Mouse (Mus musculus): ENCODE data around the gene Exosc7. TPM values are rescaled to one million over a fixed set of nuclear protein-coding genes. Genes with fewer than 3 reads are reported as not detected.

Exosc7 gene
- 63.6 and 67.5 TPM in 2 replicates for polyA plus RNA-seq (2015; fragmentation: Nextera tagmentation; extraction: Ambion mirVana)

DNA sequence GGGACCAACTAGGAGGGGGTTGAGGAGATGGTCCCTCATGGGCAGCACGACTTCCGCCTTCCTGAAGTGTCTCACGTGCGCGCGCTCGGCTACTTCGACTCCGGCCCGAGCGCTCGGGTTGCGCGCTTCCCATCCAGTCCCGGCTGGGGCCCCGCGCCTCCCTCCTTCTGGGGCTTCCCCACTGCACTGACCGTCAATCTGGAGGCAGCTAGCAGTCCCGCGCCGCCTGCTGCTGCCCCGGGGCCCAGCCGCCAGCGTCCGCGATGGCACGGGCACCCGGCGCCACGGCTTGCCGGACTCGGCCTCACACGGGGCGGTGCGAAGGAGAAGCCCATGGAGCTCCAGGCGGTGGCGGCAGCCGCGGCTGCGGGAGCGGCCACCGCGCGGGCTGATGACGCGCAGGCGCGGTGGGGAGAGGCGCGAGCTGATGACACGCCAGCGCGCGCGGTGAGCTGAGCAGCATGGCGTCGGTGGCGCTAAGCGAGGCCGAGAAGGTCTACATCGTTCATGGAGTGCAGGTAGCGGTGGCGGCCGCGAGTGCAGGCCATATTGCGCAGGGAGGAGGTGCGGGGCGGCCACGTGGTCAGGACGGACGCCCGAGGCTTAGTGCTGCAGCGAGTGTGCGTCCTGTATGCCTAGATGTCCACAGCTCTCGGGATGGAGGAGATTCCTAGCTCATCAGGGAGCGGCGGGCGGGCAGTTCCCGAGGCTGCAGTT, at the start of gene Exosc7, which contains the start of gene Zdhhc3:
Gene Exosc7 (plus strand): TSS at position 411 of the 717 bp plus-strand sequence.
Gene Zdhhc3 (minus strand): TSS at position 401 of the 717 bp plus-strand sequence.
- WGBS (ENCODE audit: insufficient replicate concordance) = under 1% methylated on average over 79 of the region's 79 CpGs
- peak; percentile 95 for ATAC-seq (ENCODE audit: low read depth)
- peaks cover 26% of the 10 kb centered on the region for H3K4me1 ChIP-seq (ENCODE audit: control insufficient read depth, low read depth, low read length)

DNA sequence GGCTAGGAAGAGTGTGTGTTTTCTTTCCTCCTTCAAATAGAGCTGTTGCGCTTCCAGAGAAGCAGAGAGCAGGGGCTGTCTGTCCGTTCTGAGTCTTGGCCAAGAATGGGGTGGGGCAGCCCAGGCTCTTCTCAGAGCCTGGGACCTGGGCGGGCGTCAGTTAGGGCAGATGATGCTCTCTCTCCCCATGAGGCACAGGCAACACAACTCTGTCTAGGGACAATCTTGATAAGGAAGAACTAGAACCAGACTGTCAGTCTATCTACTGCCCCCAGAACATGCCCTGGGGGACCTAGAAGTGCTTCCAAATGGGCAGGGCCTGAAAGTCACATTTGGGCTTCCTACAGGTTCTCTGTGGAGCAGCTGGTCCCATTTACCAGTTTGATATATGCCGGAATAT, 33.9 kb upstream of the Exosc7 start:
- Histone ChIP-seq H3K27me3 (ENCODE audit: control insufficient read depth, insufficient read depth, low read depth, low read length) (no peaks in the 10 kb centered on the region), H3K9ac (ENCODE audit: low read depth, low read length) (no peak overlapping the region), H3K27ac (ENCODE audit: low read length) (no peak overlapping the region), H3K4me2 (ENCODE audit: low read depth, low read length) (no peak overlapping the region), H3K4me1 (ENCODE audit: control insufficient read depth, low read depth, low read length) (no peaks in the 10 kb centered on the region; the same call in 1 of the 2 replicates), H3K36me3 (ENCODE audit: control insufficient read depth, insufficient read depth) (peaks cover 21% of the 10 kb centered on the region), H3K9me3 (replicated peaks; ENCODE audit: control insufficient read depth, low read length) (no peaks in the 10 kb centered on the region), H3K4me3 (ENCODE audit: low read depth, low read length) (no peak overlapping the region)
- 48% methylated on average over 5 of the region's 5 CpGs for WGBS (ENCODE audit: insufficient replicate concordance)
- peak; percentile 59 for ATAC-seq (ENCODE audit: low read depth)

More for the DNA sequence above, at the start of gene Exosc7, which contains the start of gene Zdhhc3:
- Histone ChIP-seq H3K27ac (ENCODE audit: low read length) (peak within 1 kb of the TSS; percentile 88), H3K9ac (ENCODE audit: low read depth, low read length) (peak within 1 kb of the TSS; percentile 89), H3K27me3 (ENCODE audit: control insufficient read depth, insufficient read depth, low read depth, low read length) (no peaks in the 10 kb centered on the region), H3K36me3 (ENCODE audit: control insufficient read depth, insufficient read depth) (no peaks in the 10 kb centered on the region), H3K9me3 (replicated peaks; ENCODE audit: control insufficient read depth, low read length) (no peaks in the 10 kb centered on the region), H3K4me3 (ENCODE audit: low read depth, low read length) (peak within 1 kb of the TSS; percentile 91), H3K4me2 (ENCODE audit: low read depth, low read length) (peak within 1 kb of the TSS; percentile 88)

DNA sequence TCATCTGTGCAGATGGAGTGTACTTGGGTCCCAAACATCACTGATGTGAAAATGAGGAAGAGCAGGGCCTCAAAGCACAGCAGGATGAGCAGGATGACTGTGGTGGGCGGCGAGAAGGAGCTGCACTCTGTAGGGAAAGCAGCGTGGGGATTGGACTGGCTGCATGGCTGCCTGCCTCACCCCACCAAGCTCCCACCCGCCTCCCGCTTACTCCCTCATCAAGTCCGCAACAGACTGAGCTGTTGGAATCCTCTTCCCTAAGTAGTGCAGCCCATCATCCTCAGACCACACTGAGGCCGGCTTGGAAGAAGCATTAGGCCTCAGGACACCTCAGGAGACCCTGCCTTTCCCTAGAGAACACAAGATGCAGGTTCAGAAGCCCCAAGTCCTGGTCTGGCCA, 32.7 kb upstream of the Exosc7 start:
- H3K9ac ChIP-seq (ENCODE audit: low read depth, low read length) = no peak overlapping the region
- no peaks in the 10 kb centered on the region for H3K9me3 ChIP-seq (replicated peaks; ENCODE audit: control insufficient read depth, low read length)

DNA sequence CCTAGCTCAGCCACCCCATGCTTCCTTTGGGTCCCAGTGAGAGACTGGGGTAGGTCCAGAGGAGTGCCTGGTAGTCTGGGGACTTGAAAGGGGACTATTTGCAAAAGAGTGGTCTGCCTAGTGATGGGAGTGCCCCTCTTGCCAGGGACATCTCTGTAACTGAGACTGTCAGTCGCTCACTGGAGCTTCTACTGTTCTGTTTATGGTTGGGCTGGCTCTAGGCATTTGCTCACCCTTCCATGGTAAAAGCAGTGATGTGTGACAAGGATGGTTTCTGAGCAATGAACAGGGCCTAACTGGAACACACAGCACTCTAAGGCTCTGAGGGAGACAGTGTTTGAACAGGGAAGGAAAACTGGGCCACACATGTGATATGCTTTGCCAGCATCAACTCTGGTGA, 32.2 kb upstream of the Exosc7 start:
- Histone ChIP-seq H3K4me1 (ENCODE audit: control insufficient read depth, low read depth, low read length) (no peaks in the 10 kb centered on the region; the same call in 1 of the 2 replicates), H3K9ac (ENCODE audit: low read depth, low read length) (no peak overlapping the region), H3K9me3 (replicated peaks; ENCODE audit: control insufficient read depth, low read length) (no peaks in the 10 kb centered on the region), H3K4me3 (ENCODE audit: low read depth, low read length) (no peak overlapping the region), H3K27ac (ENCODE audit: low read length) (no peak overlapping the region), H3K27me3 (ENCODE audit: control insufficient read depth, insufficient read depth, low read depth, low read length) (no peaks in the 10 kb centered on the region), H3K4me2 (ENCODE audit: low read depth, low read length) (no peak overlapping the region), H3K36me3 (ENCODE audit: control insufficient read depth, insufficient read depth) (peaks cover 21% of the 10 kb centered on the region)
- WGBS (ENCODE audit: insufficient replicate concordance) = 81% methylated on average over 1 of the region's 1 CpGs
- ATAC-seq (ENCODE audit: low read depth) = no peak

More for the DNA sequence above, 32.7 kb upstream of the Exosc7 start:
- no peaks in the 10 kb centered on the region for H3K27me3 ChIP-seq (ENCODE audit: control insufficient read depth, insufficient read depth, low read depth, low read length)
- WGBS (ENCODE audit: insufficient replicate concordance) = 82% methylated on average over 7 of the region's 7 CpGs
- H3K4me3 ChIP-seq (ENCODE audit: low read depth, low read length) = no peak overlapping the region
- H3K4me2 ChIP-seq (ENCODE audit: low read depth, low read length) = no peak overlapping the region
- ATAC-seq (ENCODE audit: low read depth) = no peak
- no peak overlapping the region for H3K27ac ChIP-seq (ENCODE audit: low read length)
- peaks cover 21% of the 10 kb centered on the region for H3K36me3 ChIP-seq (ENCODE audit: control insufficient read depth, insufficient read depth)
- H3K4me1 ChIP-seq (ENCODE audit: control insufficient read depth, low read depth, low read length) = no peaks in the 10 kb centered on the region; the same call in 1 of the 2 replicates

DNA sequence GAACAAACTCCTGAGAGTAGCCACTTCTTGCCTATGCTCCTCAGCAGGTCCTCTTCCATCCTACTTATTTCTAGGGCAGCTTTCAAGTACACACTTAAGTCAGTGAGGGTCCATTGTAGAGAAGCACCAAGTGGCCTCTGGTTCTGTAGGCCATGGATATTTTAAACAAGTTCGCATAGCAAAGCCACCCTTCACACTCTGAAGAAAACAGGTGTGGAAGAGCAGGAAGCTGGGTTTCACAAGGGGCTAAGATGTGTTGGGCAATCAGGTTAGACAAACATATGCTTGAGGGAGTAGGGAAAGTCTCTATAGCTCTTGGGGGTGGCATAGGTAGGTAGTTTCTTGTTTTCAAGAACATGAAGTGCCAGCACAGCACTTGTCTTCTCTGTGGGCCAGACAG, 27.6 kb upstream of the Exosc7 start:
- 59% methylated on average over 1 of the region's 1 CpGs for WGBS (ENCODE audit: insufficient replicate concordance)
- H3K36me3 ChIP-seq (ENCODE audit: control insufficient read depth, insufficient read depth) = peaks cover 17% of the 10 kb centered on the region
- H3K9ac ChIP-seq (ENCODE audit: low read depth, low read length) = no peak overlapping the region
- H3K9me3 ChIP-seq (replicated peaks; ENCODE audit: control insufficient read depth, low read length) = no peaks in the 10 kb centered on the region
- H3K27me3 ChIP-seq (ENCODE audit: control insufficient read depth, insufficient read depth, low read depth, low read length) = no peaks in the 10 kb centered on the region
- no peak overlapping the region for H3K4me3 ChIP-seq (ENCODE audit: low read depth, low read length)
- ATAC-seq (ENCODE audit: low read depth) = no peak
- no peaks in the 10 kb centered on the region for H3K4me1 ChIP-seq (ENCODE audit: control insufficient read depth, low read depth, low read length)
- H3K27ac ChIP-seq (ENCODE audit: low read length) = no peak overlapping the region
- H3K4me2 ChIP-seq (ENCODE audit: low read depth, low read length) = no peak overlapping the region

DNA sequence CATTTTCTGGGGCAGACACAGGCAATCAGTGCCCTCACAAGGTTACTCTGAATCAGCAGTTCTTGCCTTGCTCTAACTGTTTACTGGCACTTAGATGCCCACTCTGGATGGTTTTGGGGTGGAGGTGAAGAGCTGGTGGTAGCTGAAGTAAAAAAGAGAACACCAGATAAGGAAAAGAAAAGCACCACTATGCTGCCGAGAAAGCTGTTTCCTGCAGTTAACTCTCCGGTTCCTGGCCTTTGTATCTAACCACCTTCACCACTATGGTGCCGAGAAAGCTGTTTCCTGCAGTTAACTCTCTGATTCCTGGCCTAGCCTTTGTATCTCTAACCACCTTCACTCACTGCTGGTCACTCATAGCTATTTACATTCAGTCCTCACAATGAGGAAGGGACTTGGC, 25.5 kb upstream of the Exosc7 start:
- Histone ChIP-seq H3K4me2 (ENCODE audit: low read depth, low read length) (no peak overlapping the region), H3K9ac (ENCODE audit: low read depth, low read length) (no peak overlapping the region), H3K9me3 (replicated peaks; ENCODE audit: control insufficient read depth, low read length) (no peaks in the 10 kb centered on the region), H3K27ac (ENCODE audit: low read length) (no peak overlapping the region), H3K27me3 (ENCODE audit: control insufficient read depth, insufficient read depth, low read depth, low read length) (no peaks in the 10 kb centered on the region), H3K36me3 (ENCODE audit: control insufficient read depth, insufficient read depth) (peaks cover 12% of the 10 kb centered on the region), H3K4me3 (ENCODE audit: low read depth, low read length) (no peak overlapping the region), H3K4me1 (ENCODE audit: control insufficient read depth, low read depth, low read length) (no peaks in the 10 kb centered on the region)
- WGBS (ENCODE audit: insufficient replicate concordance) = 22% methylated on average over 3 of the region's 3 CpGs
- ATAC-seq (ENCODE audit: low read depth) = no peak

DNA sequence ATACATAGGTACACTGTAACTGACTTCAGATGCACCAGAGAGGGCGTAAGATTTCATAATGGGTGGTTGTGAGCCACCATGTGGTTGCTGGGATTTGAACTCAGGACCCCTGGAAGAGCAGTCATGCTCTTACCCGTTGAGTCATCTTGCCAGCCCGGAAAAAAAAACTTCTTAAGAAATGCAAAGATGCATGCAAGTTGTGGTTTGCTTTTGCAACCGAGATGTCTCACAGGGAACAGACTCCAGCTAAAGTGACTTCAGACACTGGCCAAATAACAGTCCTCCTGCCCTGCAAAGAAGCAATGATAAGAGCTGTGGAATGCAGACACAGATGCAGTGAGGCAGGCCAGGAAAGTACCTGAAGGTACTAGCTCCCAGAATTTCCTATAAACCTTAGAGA, 22.2 kb upstream of the Exosc7 start:
- Histone ChIP-seq H3K4me2 (ENCODE audit: low read depth, low read length) (no peak overlapping the region), H3K27me3 (ENCODE audit: control insufficient read depth, insufficient read depth, low read depth, low read length) (no peaks in the 10 kb centered on the region), H3K9ac (ENCODE audit: low read depth, low read length) (no peak overlapping the region), H3K27ac (ENCODE audit: low read length) (no peak overlapping the region), H3K4me1 (ENCODE audit: control insufficient read depth, low read depth, low read length) (no peaks in the 10 kb centered on the region), H3K4me3 (ENCODE audit: low read depth, low read length) (no peak overlapping the region), H3K36me3 (ENCODE audit: control insufficient read depth, insufficient read depth) (peaks cover 16% of the 10 kb centered on the region), H3K9me3 (replicated peaks; ENCODE audit: control insufficient read depth, low read length) (no peaks in the 10 kb centered on the region)
- no peak for ATAC-seq (ENCODE audit: low read depth)
- WGBS (ENCODE audit: insufficient replicate concordance) = 65% methylated on average over 4 of the region's 4 CpGs

DNA sequence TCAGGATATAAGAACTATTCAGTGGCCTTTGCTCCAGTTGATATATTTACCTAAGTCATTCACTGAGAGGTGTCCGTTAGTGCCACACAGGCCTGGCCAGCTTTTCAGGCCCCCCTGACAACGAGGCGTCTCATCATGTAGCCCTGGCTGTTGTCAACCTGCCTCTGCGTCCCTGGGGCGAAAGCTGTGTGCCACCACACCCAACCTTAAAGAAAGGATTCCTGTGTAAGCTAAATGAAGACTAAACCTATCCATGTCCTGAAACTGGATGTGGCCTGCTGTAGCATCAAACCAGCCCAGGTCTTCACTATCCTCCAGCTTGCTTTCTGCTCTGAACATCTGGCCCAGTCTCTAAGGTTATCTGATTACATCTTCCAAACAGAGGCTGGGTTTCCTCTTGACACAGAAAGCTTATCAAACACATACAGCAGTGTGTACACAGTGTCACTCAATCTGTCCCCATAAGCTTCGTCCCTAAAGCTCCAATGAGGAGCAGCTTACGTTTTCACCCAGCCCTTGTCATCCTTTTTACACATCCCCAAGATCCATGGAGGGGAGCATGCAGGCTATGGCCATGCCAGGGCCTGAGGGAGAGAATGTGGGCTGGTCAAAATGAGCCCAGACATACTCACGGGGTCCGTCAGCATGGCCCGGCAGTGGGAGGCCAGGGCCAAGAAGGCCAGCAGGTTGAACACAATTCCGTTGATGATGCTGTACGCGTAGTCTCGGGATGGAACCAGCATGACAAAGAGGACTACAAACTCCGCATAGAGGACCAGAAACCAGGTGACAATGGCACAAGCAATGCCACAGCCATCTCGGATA, 13.2 kb upstream of the Exosc7 start:
- Histone ChIP-seq H3K9ac (ENCODE audit: low read depth, low read length) (no peak overlapping the region), H3K9me3 (replicated peaks; ENCODE audit: control insufficient read depth, low read length) (no peaks in the 10 kb centered on the region), H3K27ac (ENCODE audit: low read length) (no peak overlapping the region), H3K4me3 (ENCODE audit: low read depth, low read length) (no peak overlapping the region), H3K4me1 (ENCODE audit: control insufficient read depth, low read depth, low read length) (peaks cover 3% of the 10 kb centered on the region; the same call in 1 of the 2 replicates), H3K27me3 (ENCODE audit: control insufficient read depth, insufficient read depth, low read depth, low read length) (no peaks in the 10 kb centered on the region), H3K36me3 (ENCODE audit: control insufficient read depth, insufficient read depth) (peaks cover 28% of the 10 kb centered on the region), H3K4me2 (ENCODE audit: low read depth, low read length) (no peak overlapping the region)
- 76% methylated on average over 16 of the region's 16 CpGs for WGBS (ENCODE audit: insufficient replicate concordance)
- ATAC-seq (ENCODE audit: low read depth) = peak; percentile 63

DNA sequence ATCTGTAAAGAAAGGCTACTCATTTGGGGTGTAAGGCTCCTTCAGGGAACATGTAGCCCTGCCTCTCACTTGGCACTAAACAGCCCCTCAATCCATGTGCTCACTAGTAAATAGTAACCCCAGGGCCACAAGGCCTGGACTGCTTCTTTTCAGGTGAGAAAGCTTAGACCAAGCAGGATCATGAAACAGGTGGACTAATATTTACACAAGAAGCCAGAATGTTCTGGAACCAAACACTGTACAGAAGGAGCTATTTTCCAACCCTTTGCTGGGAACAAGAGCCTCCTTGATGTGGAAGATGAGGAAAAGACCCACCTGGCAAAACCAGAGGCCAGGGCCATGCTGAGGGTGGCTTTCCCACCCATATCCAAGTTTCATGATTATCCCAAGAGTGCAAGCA, 9.6 kb upstream of the Exosc7 start:
- Histone ChIP-seq H3K36me3 (ENCODE audit: control insufficient read depth, insufficient read depth) (peaks cover 14% of the 10 kb centered on the region), H3K4me2 (ENCODE audit: low read depth, low read length) (no peak overlapping the region), H3K27me3 (ENCODE audit: control insufficient read depth, insufficient read depth, low read depth, low read length) (no peaks in the 10 kb centered on the region), H3K9me3 (replicated peaks; ENCODE audit: control insufficient read depth, low read length) (no peaks in the 10 kb centered on the region), H3K9ac (ENCODE audit: low read depth, low read length) (no peak overlapping the region), H3K4me3 (ENCODE audit: low read depth, low read length) (no peak overlapping the region), H3K4me1 (ENCODE audit: control insufficient read depth, low read depth, low read length) (peaks cover 3% of the 10 kb centered on the region; the same call in 1 of the 2 replicates), H3K27ac (ENCODE audit: low read length) (no peak overlapping the region)
- ATAC-seq (ENCODE audit: low read depth) = no peak
